Mouse (Mus musculus) thymus, adult 2 months (tissue): ENCODE measurements around the gene Gpr35. TPM values are rescaled to one million over a fixed set of nuclear protein-coding genes. Genes with fewer than 3 reads are reported as not detected.

Experiments used
- DNase-seq: peaks from one replicate; pipeline ENCODE4 v3.0.0; 2021
- H3K27ac ChIP-seq: fragments of 200-500 bp; 2 replicates; pipeline ENCODE4 v1.5.1; 2012; ENCODE audit warnings: low read length, control low read depth; ENCODE audit not compliant: control insufficient read depth, insufficient read depth
- H3K27me3 ChIP-seq: fragments of 200-500 bp; 2 replicates; pipeline ENCODE4 v1.6.1; 2012; ENCODE audit warnings: mild to moderate bottlenecking, low read length, moderate library complexity, mixed read lengths; ENCODE audit not compliant: control insufficient read depth, insufficient read depth
- H3K36me3 ChIP-seq: fragments of 200-500 bp; 2 replicates; pipeline ENCODE4 v1.6.1; 2012; ENCODE audit warnings: mild to moderate bottlenecking, low read length, moderate library complexity; ENCODE audit not compliant: control insufficient read depth, insufficient read depth
- H3K4me1 ChIP-seq: fragments of 200-500 bp; replicated peaks from 2 replicates; pipeline ENCODE4 v1.6.1; 2012; ENCODE audit warnings: low read length; ENCODE audit not compliant: control insufficient read depth, insufficient read depth
- H3K4me3 ChIP-seq: fragments of 200-500 bp; 2 replicates; pipeline ENCODE4 v1.5.1; 2012; ENCODE audit warnings: mild to moderate bottlenecking, low read length, control low read depth, moderate library complexity; ENCODE audit not compliant: control insufficient read depth, insufficient read depth
- CTCF ChIP-seq: fragments of 200-500 bp; IDR thresholded peaks from 2 replicates; pipeline ENCODE4 v1.5.1; 2012; ENCODE audit warnings: mild to moderate bottlenecking, control low read depth, low read length, moderate library complexity, borderline replicate concordance; ENCODE audit not compliant: control insufficient read depth, poor library complexity, insufficient read depth; ENCODE audit errors: extremely low read depth
- POLR2A ChIP-seq: fragments of 200-500 bp; IDR thresholded peaks from 2 replicates; pipeline ENCODE4 v1.6.1; 2012; ENCODE audit warnings: mild to moderate bottlenecking, low read length, control low read depth, moderate library complexity; ENCODE audit not compliant: control insufficient read depth, poor library complexity, insufficient read depth; ENCODE audit errors: extremely low read depth
- WGBS: fragments of 180-500 bp; shearing (Covaris S2); methylation state at CpG from one replicate; pipeline ENCODE4 v1.1.7; 2018; 5-methylcytosine and 5-hydroxymethylcytosine counted together
- polyA plus RNA-seq: library from polyadenylated mRNA; depleted of rRNA; stranded (reverse); fragments of >200 nt; gene quantifications from 2 replicates; pipeline ENCODE4 v1.2.3, GENCODE M21; 2012; rRNA removed

The Gpr35 gene
- polyA plus RNA-seq, 1 experiment = 8.9 TPM

DNA sequence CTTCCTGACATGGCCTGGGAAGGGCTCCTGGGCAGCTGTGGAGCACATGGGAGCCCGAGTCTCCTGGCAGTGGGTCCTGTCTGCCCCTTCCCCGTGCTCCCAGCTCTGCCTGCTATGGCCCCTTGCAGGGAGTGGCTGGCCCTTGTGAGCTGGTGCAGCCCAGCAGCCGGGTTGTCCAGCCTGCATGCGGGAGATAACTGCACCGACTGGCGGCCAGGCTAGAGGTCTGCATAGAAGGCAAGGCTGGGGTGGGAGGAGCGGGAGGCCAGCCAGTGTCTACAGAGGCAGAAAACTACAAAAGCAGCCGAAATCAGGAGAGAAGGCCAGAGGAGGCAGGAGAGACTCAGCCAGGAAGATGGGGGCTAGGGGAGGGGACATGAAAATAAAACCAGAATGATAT, 83.3 kb downstream of the Gpr35 start:
- no peaks in the 10 kb centered on the region for H3K36me3 ChIP-seq
- no peak for DNase-seq
- 87% methylated on average over 8 of the region's 8 CpGs for WGBS
- H3K27ac ChIP-seq = no peak overlapping the region
- H3K4me3 ChIP-seq = no peak overlapping the region
- H3K4me1 ChIP-seq = no peaks in the 10 kb centered on the region; the same call in 1 of the 2 replicates
- H3K27me3 ChIP-seq = no peaks in the 10 kb centered on the region
- TF ChIP-seq CTCF (no peak), POLR2A (no peak)

DNA sequence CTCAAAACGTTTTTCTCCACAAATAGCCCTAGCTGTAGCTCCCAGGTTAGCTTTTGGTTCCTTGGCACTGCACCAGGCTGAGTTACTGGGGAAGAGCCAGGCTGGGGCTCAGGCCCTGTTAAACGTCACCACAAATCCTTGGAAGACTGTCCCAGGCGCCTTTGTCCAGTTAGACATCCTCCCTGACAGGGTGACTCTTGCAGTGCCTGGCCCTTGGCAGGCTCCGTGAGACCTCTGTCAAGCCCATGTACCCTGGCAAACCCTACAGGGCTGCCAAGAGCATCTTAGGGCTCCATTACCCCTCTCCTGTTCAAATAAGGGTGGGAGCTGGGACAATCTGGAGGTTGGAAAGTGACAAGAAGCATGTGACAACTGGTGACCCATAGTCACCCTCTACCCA, 85.3 kb downstream of the Gpr35 start:
- no peak overlapping the region for H3K27ac ChIP-seq
- no peaks in the 10 kb centered on the region for H3K36me3 ChIP-seq
- H3K27me3 ChIP-seq = no peaks in the 10 kb centered on the region
- H3K4me3 ChIP-seq = no peak overlapping the region
- TF ChIP-seq CTCF (no peak), POLR2A (no peak)
- WGBS = 89% methylated on average over 4 of the region's 4 CpGs
- no peak for DNase-seq
- H3K4me1 ChIP-seq = no peaks in the 10 kb centered on the region; the same call in 1 of the 2 replicates

Other genes with a start within 250 kb of the Gpr35 start
- 57.3 and 72.5 TPM in 2 replicates for gene Gpc1, start 119.2 kb upstream of the Gpr35 start, polyA plus RNA-seq
- 3.6 and 5.5 TPM in 2 replicates for gene Ankmy1, start 48.0 kb upstream of the Gpr35 start, polyA plus RNA-seq
- gene Dusp28, start 43.9 kb upstream of the Gpr35 start, polyA plus RNA-seq = 69.4 and 73.5 TPM in 2 replicates
- 440 and 540 TPM in 2 replicates for gene Rnpepl1, start 40.1 kb upstream of the Gpr35 start, polyA plus RNA-seq
- 39.9 and 42.5 TPM in 2 replicates for gene Capn10, start 16.5 kb upstream of the Gpr35 start, polyA plus RNA-seq
- gene Aqp12, start 55.5 kb downstream of the Gpr35 start, polyA plus RNA-seq = 0.19 and 0.42 TPM in 2 replicates
- gene Kif1a, start 151.1 kb downstream of the Gpr35 start, polyA plus RNA-seq = 1.8 and 2.0 TPM in 2 replicates
- gene Agxt, start 184.4 kb downstream of the Gpr35 start, polyA plus RNA-seq = 0.23 and 0.78 TPM in 2 replicates
- 0.68 and 0.88 TPM in 2 replicates for gene 2310007B03Rik, start 210.1 kb downstream of the Gpr35 start, polyA plus RNA-seq
- gene Crocc2, start 217.9 kb downstream of the Gpr35 start, polyA plus RNA-seq = 0.28 and 0.34 TPM in 2 replicates